Mouse (Mus musculus) adipocyte (in vitro differentiated cells): ENCODE measurements at regions not wholly inside any gene's neighbourhood (a gene's known extent, or its start where the extent isn't known, plus 50 kb on each side); places are given as distances from the start of the nearest gene placed in this dataset.

Experiments used
- DNase-seq: peaks from one replicate; pipeline ENCODE4 v3.0.0-alpha.2; 2016; ENCODE audit warnings: low spot score

- no peak for DNase-seq
Observed at GRCm38 (mm10) chr10:46331599-46332283, 754.1 kb downstream of the Hace1 start.

GRCm38 (mm10) chr10:46333231-46333630, 755.6 kb downstream of the Hace1 start:
- no peak for DNase-seq

GRCm38 (mm10) chr10:46345315-46345714, 767.7 kb downstream of the Hace1 start:
- no peak for DNase-seq

GRCm38 (mm10) chr10:46349613-46350012, 772.0 kb downstream of the Hace1 start:
- no peak for DNase-seq

GRCm38 (mm10) chr10:46350196-46350595, 772.6 kb downstream of the Hace1 start:
- no peak for DNase-seq

GRCm38 (mm10) chr10:46356775-46357174, 779.1 kb downstream of the Hace1 start:
- no peak for DNase-seq

GRCm38 (mm10) chr10:46373715-46374475, 796.3 kb downstream of the Hace1 start:
- DNase-seq: no peak

- DNase-seq: no peak
Observed at GRCm38 (mm10) chr10:46374646-46375045, 797.0 kb downstream of the Hace1 start.

GRCm38 (mm10) chr10:46397089-46397488, 819.5 kb downstream of the Hace1 start:
- DNase-seq: no peak

- no peak for DNase-seq
Observed at GRCm38 (mm10) chr10:46403883-46404282, 826.3 kb downstream of the Hace1 start.
